Mouse (Mus musculus) bone marrow macrophage, adult 2 months (primary cell): ENCODE measurements around the gene Ttpal.

ENCODE experiments used
- CTCF ChIP-seq: IDR thresholded peaks from 2 replicates; pipeline ENCODE4 v1.5.1; 2012; ENCODE audit warnings: low read depth, mild to moderate bottlenecking, low read length, moderate library complexity
- POLR2A ChIP-seq: IDR thresholded peaks from 2 replicates; pipeline ENCODE4 v1.6.1; 2012; ENCODE audit warnings: mild to moderate bottlenecking, low read depth, low read length, borderline replicate concordance

GRCm38 (mm10) chr2:163583226-163584087, 18.7 kb upstream of the Ttpal start:
- no peak; the same call in 1 of the 2 replicates for TF ChIP-seq POLR2A
- no peak for TF ChIP-seq CTCF
